Mouse (Mus musculus): Measurements from ENCODE around the gene Zfp346.
A peak's percentile ranks its signal among the peaks of the same experiment; 100 is the strongest.
"Not testable (repeated sequence)": the region's sequence is repeated elsewhere in the genome, so short reads cannot be mapped to it uniquely, and the experiment has no call there.

The Zfp346 gene

DNA sequence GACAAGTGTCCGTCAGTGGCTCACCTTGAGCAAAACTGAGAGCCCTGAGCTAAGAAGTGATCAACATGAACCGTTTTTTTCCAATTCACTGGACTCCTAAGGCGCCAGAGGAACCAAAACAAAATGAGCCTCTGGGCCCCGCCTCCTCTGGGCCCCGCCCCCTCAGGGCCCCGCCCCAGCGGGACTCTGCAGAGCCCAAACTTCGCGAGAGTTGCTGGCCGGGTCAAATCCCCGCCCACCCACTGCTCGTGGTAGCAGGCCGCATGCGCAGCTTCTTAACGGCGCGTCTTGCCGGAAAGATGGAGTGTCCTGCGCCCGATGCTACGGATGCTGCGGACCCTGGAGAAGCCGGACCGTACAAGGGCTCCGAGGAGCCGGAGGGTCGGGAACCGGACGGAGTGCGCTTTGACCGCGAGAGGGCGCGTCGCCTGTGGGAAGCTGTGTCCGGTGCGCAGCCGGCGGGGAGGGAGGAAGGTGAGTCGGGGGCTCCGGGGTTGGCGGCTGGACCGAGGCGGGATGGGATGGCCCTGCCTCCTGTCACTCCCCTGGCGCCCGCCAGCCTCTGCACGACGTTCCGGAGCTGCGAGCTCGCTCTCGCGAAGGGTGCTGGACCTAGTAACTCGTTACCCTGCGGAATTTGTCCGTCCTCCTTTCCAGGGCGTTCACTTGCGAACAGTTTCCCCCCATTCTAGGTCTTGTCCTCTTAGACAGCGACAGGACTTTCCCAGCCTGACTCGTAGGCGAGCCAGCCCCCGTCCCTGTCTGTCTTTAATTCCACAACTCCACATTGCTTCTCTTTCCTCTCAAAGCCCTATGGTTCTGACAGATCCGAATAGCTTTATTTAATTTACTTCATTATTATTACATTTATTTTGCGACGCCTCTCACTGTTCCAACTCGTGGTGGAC lies at the start of gene Zfp346:
Gene Zfp346, plus strand, starts transcription at position 267 of the 908 bp plus-strand sequence.
- DNase-seq (ENCODE audit: low read depth, low spot score) = peak; percentile 87

GRCm38 (mm10) chr13:55058042-55058441 lies 47.1 kb upstream of the Zfp346 start:
- DNase-seq (ENCODE audit: low read depth, low spot score) = no peak

- DNase-seq (ENCODE audit: low read depth, low spot score) = no peak
Measured at GRCm38 (mm10) chr13:55063276-55063675, 41.8 kb upstream of the Zfp346 start.

DNA sequence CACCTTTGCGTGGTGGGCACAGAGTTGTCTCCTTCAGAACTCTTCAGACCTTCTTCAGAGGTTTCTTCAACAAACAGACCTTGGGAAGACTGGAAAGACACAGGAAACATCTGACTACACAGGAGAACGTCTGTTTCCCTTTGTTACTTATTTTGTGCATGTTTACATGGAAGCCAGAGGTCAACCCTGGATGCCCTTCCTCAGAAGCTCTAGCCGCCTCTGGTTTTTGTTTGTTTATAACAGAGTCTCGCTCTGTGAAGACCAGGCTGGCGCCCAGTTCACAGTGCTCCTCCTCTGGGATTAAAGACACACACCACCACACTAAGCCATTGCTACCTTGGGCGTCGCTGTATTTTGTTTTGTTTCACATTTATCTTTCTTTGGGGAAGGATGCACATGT lies 35.4 kb upstream of the Zfp346 start:
- DNase-seq (ENCODE audit: low read depth, low spot score) = no peak

DNA sequence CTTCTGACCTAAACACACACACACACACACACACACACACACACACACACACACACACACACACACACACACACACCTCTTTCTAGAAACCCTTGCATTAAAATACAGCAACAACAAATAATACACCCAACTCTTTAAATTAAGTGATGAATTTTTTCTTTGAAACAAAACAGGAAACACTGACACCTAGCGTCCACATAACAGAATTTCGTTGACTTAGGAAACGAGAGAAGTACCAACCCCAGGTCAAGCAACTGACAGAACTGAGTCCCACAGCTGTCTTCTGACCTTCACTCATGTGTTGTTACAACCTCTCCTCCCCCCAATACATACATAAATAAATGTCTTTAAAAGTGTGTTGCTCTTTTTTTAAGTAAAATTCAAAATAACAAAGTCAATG lies 33.8 kb upstream of the Zfp346 start:
- peak; percentile 40 for DNase-seq (ENCODE audit: low read depth, low spot score)

DNA sequence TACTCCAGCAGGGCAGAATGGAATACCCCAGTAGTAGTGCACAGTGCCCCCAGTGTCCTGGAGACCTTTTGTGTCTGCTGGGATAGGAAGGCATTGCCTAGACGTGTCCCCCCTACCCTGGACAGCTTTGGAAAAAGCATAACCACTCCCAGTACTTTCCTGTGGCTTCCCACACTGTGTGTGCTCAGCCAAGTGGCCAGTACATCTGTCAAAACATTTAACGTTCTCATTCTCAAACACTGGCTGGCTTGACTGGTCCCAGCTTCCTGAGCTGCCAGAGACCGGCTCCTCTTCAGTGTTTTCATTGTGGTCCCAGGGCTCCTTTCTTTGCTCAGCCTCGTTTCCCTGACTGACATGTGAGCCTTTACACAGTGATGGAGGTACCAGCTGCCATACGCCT lies 29.5 kb upstream of the Zfp346 start:
- no peak for DNase-seq (ENCODE audit: low read depth, low spot score)

DNA sequence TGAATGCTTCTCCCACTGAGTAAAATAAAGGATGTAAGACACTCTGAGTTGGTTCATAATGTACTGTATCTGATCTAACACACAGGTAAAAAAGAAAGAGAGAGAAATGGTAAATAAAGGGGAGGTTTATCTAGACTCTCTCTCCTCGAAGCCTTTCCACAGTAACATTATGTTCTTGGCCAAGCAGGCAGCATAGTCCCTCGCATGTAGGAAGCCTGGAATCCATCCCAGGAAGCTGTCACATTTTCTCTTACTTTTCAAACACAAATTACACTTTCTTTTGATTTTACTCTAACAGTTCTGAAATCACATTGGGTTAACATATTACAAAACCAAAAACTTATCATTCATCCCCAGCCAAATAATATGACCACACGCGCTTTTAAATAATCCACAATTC lies 12.5 kb upstream of the Zfp346 start:
- DNase-seq (ENCODE audit: low read depth, low spot score) = peak; percentile 69

DNA sequence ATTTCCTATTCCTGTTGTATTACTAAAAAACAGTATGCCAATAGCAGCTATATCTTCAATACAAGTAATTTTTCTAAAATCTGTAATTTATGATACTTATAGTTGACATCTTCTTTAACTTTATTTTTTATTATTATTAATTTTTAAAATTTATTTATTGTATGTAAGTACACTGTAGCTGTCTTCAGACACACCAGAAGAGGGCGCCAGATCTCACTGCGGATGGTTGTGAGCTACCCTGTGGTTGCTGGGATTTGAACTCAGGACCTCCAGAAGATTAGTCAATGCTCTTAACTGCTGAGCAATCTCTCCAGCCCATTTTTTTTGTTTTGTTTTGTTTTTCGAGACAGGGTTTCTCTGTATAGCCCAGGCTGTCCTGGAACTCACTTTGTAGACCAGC lies 7.3 kb upstream of the Zfp346 start:
- not testable (repeated sequence) for DNase-seq (ENCODE audit: low read depth, low spot score)

DNA sequence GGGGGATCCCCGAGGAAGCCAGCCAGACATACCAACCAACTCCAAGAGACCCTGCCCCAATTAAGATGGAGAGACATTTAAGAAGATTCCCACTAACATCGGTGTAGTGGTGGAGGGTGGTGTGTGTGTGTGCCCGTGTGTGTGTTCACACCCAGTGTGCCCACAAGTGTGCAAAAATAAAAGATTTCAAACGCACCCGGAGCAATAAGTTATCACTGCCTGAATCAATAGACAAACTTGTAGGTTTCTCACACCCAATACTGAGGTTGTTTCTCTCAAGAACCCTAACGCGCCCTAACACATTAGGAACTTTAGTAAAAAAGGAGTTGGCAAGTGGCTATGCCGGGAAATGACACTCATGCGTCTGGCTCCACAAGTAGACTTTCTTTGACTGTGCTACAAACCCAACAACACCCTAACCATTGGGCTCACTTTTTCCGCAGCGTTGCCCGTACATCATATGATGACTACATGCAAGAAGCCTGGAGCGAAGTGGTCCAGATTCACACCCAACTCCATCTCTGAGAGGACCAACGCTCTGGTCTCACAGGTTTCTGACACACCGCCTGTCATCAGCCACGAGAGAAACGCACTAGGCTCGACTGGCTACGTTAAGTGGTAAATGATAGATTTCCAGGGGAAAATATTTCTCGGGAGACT lies 5.9 kb upstream of the Zfp346 start:
- no peak for DNase-seq (ENCODE audit: low read depth, low spot score)

GRCm38 (mm10) chr13:55099726-55100478 lies 5.2 kb upstream of the Zfp346 start, which contains the start of gene Uimc1:
Gene Uimc1, minus strand, starts transcription at chr13:55100300.
- DNase-seq (ENCODE audit: low read depth, low spot score) = peak; percentile 55

- DNase-seq (ENCODE audit: low read depth, low spot score) = no peak
Measured at GRCm38 (mm10) chr13:55101627-55102026, 3.5 kb upstream of the Zfp346 start.

DNA sequence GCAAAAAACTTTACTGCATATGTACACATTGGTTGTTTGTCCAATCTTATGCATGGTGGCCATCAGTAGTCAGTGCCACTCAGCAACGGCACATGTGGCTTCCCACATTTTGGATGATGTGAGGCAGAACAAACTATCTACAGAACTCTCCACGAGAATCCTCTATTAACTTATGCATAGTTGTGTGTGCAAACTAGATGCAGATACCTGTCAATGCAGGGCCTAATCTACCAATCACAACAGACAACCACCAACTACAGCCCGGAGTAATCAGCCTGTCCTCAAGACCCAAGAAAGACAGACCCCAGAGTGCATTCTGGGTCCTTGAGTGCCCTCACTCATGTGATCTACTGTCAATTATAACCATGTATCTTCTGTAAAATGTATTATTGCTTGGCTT lies 2.7 kb upstream of the Zfp346 start:
- no peak for DNase-seq (ENCODE audit: low read depth, low spot score)

DNA sequence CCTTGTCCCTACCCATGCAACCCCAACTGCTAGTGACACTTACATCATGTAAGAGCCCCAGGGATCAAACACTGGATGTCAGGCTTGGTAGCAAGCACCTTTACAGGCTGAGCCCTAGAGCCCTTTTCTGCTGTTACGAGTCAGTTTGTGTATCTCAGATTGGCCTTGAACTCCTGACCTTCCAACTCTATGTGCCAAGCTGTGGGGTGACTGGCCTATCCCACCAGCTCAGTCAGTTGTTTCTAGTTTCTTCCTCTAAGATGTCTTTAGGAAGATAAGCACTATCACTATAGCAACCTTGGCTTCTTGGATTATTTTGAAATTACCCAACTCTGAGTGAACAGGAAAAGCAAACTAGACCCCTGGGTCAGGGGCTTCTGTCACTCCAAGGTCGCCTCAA lies 1.8 kb upstream of the Zfp346 start:
- no peak for DNase-seq (ENCODE audit: low read depth, low spot score)

DNA sequence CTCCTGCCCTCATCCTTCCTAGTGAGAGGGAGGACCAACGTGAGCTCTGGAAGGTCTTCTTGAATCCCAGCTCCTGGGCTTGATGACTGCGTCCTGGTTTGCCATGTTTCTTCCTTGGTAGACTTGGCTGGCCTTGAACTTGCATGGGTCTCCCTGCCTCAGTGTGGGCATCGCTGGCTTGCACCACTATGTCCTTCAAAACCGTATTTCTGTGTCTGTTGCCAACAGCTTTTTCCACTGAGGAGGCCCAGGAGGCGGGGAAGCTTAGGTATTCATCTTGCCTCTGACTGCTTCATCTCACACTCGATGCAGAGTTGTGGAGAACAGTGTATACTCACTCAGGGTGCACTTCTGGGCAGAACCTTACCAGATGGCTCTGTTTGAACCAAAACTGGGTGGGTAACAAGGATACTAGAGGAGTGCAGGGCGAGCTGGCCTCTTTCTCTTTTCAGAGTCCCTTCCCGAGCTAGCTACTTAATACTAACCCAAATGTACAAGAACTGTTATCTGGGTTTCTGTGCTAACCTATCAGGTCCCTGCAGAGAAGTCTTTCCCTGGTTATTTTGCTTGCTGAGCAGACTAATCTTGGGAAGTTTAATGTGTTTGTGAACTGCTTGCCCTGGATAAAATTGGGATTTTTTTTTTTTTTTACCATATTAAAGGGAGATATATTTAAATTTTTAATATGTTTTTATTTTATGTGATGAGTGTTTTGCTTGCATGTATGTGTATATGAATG lies 1.0 kb downstream of the Zfp346 start:
- no peak for DNase-seq (ENCODE audit: low read depth, low spot score)

- no peak for DNase-seq (ENCODE audit: low read depth, low spot score)
Measured at GRCm38 (mm10) chr13:55107116-55107515, 2.0 kb downstream of the Zfp346 start.

DNA sequence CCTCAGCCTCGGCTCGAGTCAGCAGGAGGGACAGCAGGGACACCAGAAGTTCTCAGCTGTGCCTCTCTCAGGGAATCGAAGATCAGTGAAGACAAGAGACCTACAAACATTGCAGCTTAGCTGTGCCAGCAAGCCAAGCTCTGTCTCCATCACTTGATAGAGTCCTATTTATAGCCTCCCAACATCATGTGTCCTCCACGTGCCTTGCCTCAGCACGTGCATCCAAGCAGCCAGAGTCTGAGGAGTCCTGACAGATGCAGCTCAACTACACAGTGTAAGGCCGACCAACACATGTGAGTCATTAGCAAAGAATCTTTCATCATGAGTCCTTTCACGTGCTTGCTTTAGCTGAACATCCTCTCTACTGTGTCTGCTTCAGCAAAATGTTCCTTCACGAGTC lies 2.6 kb downstream of the Zfp346 start:
- no peak for DNase-seq (ENCODE audit: low read depth, low spot score)

- DNase-seq (ENCODE audit: low read depth, low spot score) = no peak
Measured at GRCm38 (mm10) chr13:55114375-55114774, 9.3 kb downstream of the Zfp346 start.

DNA sequence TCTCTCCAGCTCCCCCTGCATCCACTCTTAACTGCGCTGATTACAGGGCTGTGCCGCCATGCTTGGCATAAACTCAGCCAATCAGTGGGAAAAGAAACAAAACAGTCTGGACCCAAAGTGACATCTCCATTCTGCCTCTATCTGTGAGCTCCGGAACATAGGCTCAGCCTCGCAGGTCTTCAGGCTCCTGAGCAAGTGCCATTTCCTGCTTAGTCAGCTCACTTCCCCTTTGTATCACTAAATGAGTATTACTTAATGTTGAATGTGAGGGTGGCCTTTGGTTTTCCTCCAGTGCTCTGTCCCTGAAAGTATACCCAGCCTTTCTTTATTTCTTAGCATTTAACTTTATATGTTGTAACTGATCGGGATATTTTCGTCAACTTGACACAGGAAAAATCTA lies 19.8 kb downstream of the Zfp346 start:
- DNase-seq (ENCODE audit: low read depth, low spot score) = no peak

GRCm38 (mm10) chr13:55133448-55133847 lies 28.3 kb downstream of the Zfp346 start, which contains the start of gene Gm17617:
Gene Gm17617, minus strand, starts transcription at chr13:55133548.
- DNase-seq (ENCODE audit: low read depth, low spot score) = no peak

- no peak for DNase-seq (ENCODE audit: low read depth, low spot score)
Measured at GRCm38 (mm10) chr13:55135382-55135781, 30.3 kb downstream of the Zfp346 start.

GRCm38 (mm10) chr13:55140271-55140670 lies 35.2 kb downstream of the Zfp346 start:
- no peak for DNase-seq (ENCODE audit: low read depth, low spot score)
